Mouse (Mus musculus) myocyte (in vitro differentiated cells): ENCODE results near the gene Clec4a4.

Source experiments
- E2F4 ChIP-seq: IDR thresholded peaks from one replicate; pipeline ENCODE4 v1.6.1; 2011; ENCODE audit warnings: mild to moderate bottlenecking, control low read depth, moderate library complexity; ENCODE audit not compliant: insufficient read depth
- MAX ChIP-seq: IDR thresholded peaks from one replicate; pipeline ENCODE4 v1.6.1; 2011; ENCODE audit warnings: low read depth, mild to moderate bottlenecking, control low read depth
- MYOD1 ChIP-seq, 3 experiments: IDR thresholded peaks; one replicate each; pipeline ENCODE4 v1.6.1; 2011; ENCODE audit warnings: control low read depth in 2 of 3, low read depth in 2 of 3, mild to moderate bottlenecking in 2 of 3, moderate library complexity in 1 of 3; ENCODE audit not compliant: insufficient read length in 2 of 3, control insufficient read depth in 1 of 3
- POLR2A ChIP-seq: IDR thresholded peaks from one replicate; pipeline ENCODE4 v1.6.1; 2011; ENCODE audit warnings: low read depth, mild to moderate bottlenecking, control low read depth, moderate library complexity; ENCODE audit not compliant: insufficient read length
- POLR2AphosphoS2 ChIP-seq: IDR thresholded peaks from one replicate; pipeline ENCODE4 v1.6.1; 2011; ENCODE audit warnings: low read depth, control low read depth; ENCODE audit not compliant: insufficient read length

DNA sequence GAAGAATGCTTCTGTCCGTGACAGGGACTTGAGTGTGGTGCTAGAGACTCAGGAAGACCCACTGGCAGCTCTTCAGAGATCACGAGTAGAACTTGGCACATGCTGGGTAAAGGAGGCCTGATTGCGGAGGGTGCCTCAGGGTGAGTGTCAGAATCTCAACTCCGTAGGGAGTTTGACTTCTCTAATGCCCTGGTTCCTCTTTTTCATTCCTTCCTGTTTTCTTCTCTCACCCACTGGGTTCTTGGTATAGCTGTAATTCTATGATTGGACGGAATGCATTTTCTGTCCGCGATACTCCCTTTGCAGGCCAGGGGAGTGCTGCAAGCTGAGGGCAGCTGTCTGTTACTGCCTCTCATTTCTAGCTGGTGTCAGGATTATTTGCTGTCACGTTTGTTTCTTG is 37.8 kb upstream of the Clec4a4 start, which contains the start of gene Clec4a3:
- no peak for TF ChIP-seq MAX
- TF ChIP-seq POLR2A: no peak
- no peak for TF ChIP-seq E2F4
- TF ChIP-seq POLR2AphosphoS2: no peak
- TF ChIP-seq MYOD1 (IDR thresholded peaks at IDR 0.05; ENCODE audit: control insufficient read depth in 1 of 3, insufficient read length in 2 of 3, low read depth in 2 of 3): no peak
